Mouse (Mus musculus): ENCODE measurements around the gene Sept4.
A peak's percentile ranks its signal among the peaks of the same experiment; 100 is the strongest.

Gene Sept4

GRCm38 (mm10) chr11:87578249-87578962, 9.7 kb downstream of the Sept4 start:
- no peak for DNase-seq (ENCODE audit: extremely low read depth, insufficient read length, low spot score)

- no peak for DNase-seq (ENCODE audit: extremely low read depth, insufficient read length, low spot score)
Measured at GRCm38 (mm10) chr11:87578963-87579601, 10.4 kb downstream of the Sept4 start.

DNA sequence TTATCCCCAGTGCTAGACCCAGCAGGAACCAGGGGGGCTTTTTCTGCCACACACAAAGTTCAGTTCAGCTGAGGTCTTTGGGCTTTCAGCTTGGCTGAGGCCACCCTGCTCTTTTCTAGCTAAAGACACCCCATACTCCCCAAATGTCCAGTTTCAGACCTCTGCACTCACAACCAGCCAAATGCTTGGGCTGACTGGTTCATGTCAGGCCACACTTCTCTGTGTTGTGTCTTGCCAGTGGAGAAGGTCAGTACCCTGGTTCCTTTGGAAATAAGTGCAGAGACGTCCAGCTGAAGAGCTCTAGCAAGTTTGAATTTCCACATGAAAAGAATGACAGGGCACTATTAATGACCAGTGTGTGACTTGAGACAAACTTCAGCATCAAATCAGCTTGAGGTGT, 11.0 kb downstream of the Sept4 start:
- no peak for DNase-seq (ENCODE audit: extremely low read depth, insufficient read length, low spot score)

DNA sequence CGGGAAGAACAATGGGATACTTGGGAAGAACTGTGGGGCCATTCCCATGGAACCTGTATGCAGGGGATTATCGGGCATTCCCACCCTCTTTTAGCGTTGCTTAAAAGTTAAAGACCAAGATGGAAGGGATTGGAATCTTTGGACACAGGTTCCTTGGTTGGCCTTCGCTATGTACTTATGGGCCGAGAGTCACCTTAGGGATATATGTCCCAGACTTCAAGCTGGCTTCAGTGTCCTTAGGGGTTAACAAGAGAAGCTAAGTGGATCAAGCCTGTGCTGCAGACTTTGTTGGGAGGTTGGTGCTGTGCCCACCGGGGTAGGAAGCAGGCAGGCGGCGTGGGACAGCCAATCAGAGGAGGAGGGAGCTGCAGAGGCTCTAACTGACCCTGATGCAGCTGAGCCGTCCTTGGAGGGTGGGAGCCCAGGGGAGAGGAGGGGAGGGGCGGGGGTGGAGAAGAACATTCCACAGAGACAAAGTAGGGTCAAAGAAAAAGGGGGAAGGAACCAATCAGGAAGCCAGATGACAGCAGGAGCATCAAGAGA, 11.9 kb downstream of the Sept4 start:
- DNase-seq (ENCODE audit: extremely low read depth, insufficient read length, low spot score) = no peak

DNA sequence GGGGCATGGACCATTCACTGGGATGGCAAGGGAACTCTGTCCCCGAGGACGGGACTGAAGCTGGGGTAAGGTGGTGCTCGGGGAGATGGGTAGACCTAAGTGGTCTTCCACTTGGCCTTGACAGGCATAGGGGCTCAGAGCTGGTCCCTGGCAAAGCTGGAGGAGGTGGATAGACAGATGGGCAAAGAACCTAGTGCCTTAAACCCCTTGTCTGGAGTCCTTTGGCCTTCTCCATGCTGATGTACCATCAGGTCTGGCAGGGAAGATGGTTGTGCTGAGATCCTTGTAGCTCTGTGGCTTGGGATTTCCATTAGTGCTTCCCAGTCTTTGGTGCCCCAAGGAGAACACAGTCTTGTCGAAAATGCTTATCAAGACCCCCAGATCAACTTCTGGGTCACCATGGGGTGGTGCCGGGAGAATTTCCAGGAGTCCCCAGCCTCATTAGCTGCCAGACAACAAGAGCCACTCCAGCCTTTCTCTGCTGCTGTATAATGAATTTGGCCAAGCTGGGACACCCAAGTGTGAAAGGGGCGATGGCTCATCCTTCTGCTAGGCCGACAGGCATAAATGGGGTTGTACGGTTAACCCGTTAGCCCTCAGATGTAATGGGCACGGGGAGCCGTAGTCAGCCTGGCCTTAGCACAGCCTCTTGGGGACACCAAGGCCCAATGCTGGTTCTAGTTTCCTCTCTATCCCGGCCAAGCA, 12.6 kb downstream of the Sept4 start:
- no peak for DNase-seq (ENCODE audit: extremely low read depth, insufficient read length, low spot score)

GRCm38 (mm10) chr11:87581933-87582710, 13.4 kb downstream of the Sept4 start:
- peak; percentile 60 for DNase-seq (ENCODE audit: extremely low read depth, insufficient read length, low spot score)

GRCm38 (mm10) chr11:87583291-87584034, 14.8 kb downstream of the Sept4 start:
- DNase-seq (ENCODE audit: extremely low read depth, insufficient read length, low spot score) = no peak

- DNase-seq (ENCODE audit: extremely low read depth, insufficient read length, low spot score) = peak; percentile 54
Measured at GRCm38 (mm10) chr11:87584711-87585505, 16.2 kb downstream of the Sept4 start.

DNA sequence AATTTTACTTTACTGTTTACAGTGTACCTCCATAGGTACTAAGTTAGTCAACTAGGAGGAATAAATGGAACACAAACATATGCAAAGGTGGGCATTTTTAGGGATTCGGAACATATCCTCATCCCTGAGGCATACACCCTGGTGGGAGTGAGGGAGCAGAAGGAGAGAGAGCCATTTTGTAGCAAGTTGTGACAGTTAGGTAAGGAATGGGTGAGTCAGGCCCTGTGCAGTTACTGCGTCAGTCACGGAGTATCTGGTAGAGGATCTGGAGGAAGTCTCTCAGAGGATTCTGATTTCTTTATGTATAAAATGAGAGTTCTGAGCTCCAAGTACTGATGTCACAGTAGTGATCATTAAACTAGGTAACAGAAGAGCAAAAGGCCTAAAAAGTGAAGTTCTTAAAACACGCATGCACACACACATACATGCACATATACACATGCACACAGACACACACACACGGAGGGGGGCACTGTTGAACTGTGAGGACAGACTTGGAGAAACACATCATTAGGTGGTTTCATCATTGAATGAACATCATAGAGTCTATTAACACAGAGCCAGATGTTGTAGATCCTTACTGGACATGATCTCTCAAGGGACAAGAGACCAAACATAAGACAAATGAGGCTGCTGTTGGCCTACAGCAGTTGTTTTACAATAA, 18.6 kb downstream of the Sept4 start:
- no peak for DNase-seq (ENCODE audit: extremely low read depth, insufficient read length, low spot score)

- no peak for DNase-seq (ENCODE audit: extremely low read depth, insufficient read length, low spot score)
Measured at GRCm38 (mm10) chr11:87589605-87590004, 20.9 kb downstream of the Sept4 start.

DNA sequence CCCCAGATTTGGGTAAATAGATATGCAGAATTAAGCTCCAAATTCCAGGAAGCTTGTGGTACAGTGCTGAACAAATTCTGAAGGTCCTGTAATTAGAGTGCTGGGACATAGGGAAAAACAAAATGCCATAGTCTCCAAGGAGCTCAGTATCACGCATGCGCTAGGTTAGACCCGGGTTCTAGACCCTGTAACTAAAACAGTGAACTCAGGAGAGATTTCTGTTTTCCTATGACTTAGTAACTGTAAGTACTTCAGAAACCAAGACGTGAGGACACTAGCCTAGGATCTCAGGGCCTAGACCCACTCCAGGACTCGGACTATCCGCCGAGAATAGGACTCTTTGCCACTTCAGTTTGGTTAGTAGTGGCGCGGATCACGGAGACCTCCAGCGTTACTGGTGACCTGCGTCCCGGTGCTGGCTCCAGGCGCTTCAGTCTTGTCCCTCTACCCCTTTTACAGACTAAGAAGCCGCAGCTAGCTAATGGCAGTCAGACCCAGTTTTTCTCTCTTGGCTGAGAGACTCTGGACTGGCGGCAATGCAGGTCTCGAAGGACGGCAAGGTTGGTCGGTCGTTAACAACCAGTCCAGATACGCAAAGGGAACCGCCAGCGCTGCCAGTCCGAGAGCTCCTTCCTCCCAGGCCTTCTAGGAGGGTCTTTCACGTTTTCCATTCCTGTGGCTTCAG, 22.3 kb downstream of the Sept4 start:
- peak; percentile 60 for DNase-seq (ENCODE audit: extremely low read depth, insufficient read length, low spot score)

GRCm38 (mm10) chr11:87591526-87592353, 23.0 kb downstream of the Sept4 start, which contains the start of gene Mtmr4:
TSS of gene Mtmr4 (plus strand) at chr11:87592162.
- DNase-seq (ENCODE audit: extremely low read depth, insufficient read length, low spot score) = peak; percentile 100

DNA sequence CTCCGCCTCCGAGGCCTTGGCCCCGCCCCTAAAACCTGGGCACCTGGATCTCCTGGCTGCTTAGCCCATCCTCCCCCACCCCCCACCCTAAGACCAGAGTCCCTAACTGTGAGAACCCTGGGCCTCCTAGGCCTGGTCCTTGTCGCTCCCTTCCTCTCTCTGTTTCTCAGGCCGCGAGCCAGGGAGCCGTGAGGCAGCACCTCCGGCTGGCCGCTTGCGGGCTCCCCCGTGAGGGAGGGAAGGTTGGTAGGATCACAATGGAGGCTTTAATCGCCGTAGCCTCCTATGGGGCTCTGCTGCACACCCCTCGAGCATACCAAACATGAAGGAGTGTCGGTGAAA, 23.6 kb downstream of the Sept4 start:
- DNase-seq (ENCODE audit: extremely low read depth, insufficient read length, low spot score) = no peak

DNA sequence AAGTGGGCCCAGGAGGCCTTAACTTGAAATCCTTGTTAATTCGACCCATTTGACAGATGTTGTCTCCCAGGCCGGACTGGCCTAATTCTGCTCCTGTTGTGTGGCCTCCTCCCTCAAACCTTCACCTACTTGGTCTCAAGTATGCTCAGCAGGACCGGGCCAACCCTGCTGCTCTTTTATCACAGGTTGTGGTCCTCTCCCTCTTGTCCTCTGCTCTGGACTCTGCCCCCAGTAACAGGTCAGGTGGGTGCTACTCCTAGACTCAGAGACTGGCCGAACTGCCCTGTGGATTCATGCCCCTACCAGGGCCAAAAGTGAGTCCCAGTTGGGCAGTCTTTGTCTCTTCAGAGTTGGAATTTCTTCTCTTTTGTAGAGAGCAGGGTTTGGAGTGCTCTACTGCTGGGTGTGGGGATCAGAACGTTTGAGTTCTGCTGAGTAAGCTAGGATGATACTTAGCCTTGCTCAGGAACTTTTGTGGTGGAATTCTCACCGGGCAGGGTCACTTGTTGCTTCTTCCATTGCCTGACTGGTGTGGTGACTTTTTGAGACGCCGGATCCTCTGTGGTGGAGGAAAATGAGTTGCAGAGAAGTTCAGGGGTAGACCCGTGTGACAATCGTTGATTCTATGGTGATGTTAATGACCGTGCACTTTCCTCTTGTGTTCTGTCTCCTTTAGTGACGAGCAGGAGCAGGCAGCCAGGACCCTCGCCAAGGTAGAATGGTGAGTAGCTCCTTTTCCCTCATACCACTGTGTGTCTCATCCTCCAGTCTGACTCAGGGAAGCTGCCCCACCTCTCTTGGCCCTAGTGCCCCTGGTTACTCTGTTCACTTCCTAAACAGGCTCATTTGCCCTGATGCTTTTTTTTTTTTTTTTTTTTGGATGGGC, 24.3 kb downstream of the Sept4 start:
- DNase-seq (ENCODE audit: extremely low read depth, insufficient read length, low spot score) = peak; percentile 51

DNA sequence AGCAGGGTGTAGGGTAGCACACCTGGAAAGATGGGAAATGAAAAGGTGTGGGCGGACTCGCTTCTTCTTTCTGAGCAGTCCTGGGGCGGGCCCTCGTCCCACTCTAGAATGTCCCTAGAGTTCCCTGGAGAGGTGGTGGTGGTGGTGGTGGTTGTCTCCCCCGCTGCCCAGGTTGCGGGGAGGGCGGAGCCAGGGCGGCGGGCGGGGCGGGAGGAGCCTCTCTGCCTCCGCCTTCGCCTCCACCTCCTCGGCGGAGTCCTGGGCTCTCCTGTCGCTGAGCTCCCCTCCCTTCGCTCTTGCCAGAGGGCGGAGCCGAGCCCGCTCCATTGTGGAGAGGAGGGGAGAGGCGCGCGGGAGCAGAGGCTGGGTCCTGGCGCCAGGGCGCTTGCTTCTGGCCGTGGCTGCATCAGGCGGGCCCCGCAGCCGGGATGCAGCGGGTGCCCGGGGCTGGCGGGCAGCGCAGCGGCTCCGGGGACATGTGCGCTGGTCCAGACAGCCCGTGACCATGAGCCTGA, 26.7 kb downstream of the Sept4 start:
- DNase-seq (ENCODE audit: extremely low read depth, insufficient read length, low spot score) = peak; percentile 90

DNA sequence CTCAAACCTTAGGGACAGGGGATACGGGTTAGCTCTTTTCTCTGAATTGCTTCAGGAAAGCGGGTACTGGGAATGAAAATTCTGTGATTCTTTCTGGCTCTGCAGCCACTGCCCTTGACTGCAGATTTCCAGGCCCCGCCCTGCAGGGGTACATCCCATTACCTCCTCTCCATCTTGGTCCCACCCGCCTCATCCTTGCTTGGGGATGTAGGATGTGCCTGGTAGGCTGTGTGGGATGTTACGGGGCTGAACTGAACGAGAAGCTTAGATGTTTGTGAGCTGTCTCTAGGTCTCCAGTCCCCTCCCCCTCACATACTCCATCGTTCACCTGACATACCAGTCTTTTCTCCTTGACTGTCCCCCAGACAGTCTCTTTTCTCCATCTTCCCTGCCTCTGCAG, 27.3 kb downstream of the Sept4 start:
- no peak for DNase-seq (ENCODE audit: extremely low read depth, insufficient read length, low spot score)

All from 3134 (cell line).